ENCODE assay signal across 8 mouse cellular contexts in genomic region chr14:87451645-87452443, GRCm38 (mm10). TPM values are rescaled to one million over a fixed set of nuclear protein-coding genes. Genes with fewer than 3 reads are reported as not detected.
DNase-seq lines count a peak whose midpoint lies in the region; ATAC-seq and TF ChIP-seq lines count a peak whose summit lies in the region.

No protein-coding gene starts in this region.

- no peak for TF ChIP-seq EP300 in heart, postnatal 0 days (IDR thresholded peaks at IDR 0.05; ENCODE audit: low read depth)

- no peak overlapping the region for H3K27ac ChIP-seq in embryonic facial prominence, embryonic 12.5 days
- no peak overlapping the region for H3K27ac ChIP-seq in heart, postnatal 0 days (ENCODE audit: low read depth)
- no peak overlapping the region for H3K27ac ChIP-seq in liver, embryonic 13.5 days
- no peak overlapping the region for H3K27ac ChIP-seq in thymus, adult 2 months (ENCODE audit: control insufficient read depth, insufficient read depth, low read length)

- TF ChIP-seq POLR2A in thymus, adult 2 months (IDR thresholded peaks at IDR 0.05; ENCODE audit: control insufficient read depth, extremely low read depth, insufficient read depth, low read length, poor library complexity): no peak

- H3K4me2 ChIP-seq in embryonic facial prominence, embryonic 12.5 days (replicated peaks): no peak overlapping the region
- H3K4me2 ChIP-seq in heart, postnatal 0 days (ENCODE audit: low read depth, low read length): no peak overlapping the region
- H3K4me2 ChIP-seq in liver, embryonic 13.5 days: no peak overlapping the region

- TF ChIP-seq CTCF in E14TG2a.4 (conservative IDR thresholded peaks at IDR 0.05; ENCODE audit: low read length): peak; percentile 85
- TF ChIP-seq CTCF in heart, postnatal 0 days (IDR thresholded peaks at IDR 0.05; ENCODE audit: low read depth): peak; percentile 96
- TF ChIP-seq CTCF in thymus, adult 2 months (IDR thresholded peaks at IDR 0.05; ENCODE audit: borderline replicate concordance, control insufficient read depth, extremely low read depth, insufficient read depth, low read length, poor library complexity): no peak

- H3K4me3 ChIP-seq in E14TG2a.4 (replicated peaks; ENCODE audit: low read length): no peak overlapping the region
- no peak overlapping the region for H3K4me3 ChIP-seq in embryonic facial prominence, embryonic 12.5 days
- H3K4me3 ChIP-seq in heart, postnatal 0 days (ENCODE audit: low read depth, low read length): no peak overlapping the region
- no peak overlapping the region for H3K4me3 ChIP-seq in liver, embryonic 13.5 days (replicated peaks)
- no peak overlapping the region for H3K4me3 ChIP-seq in thymus, adult 2 months (ENCODE audit: control insufficient read depth, insufficient read depth, low read length)

- no peaks in the 10 kb centered on the region for H3K27me3 ChIP-seq in E14TG2a.4 (ENCODE audit: insufficient read depth, low read length)
- H3K27me3 ChIP-seq in embryonic facial prominence, embryonic 12.5 days: no peaks in the 10 kb centered on the region
- H3K27me3 ChIP-seq in heart, postnatal 0 days (ENCODE audit: control insufficient read depth, insufficient read depth, low read length): no peaks in the 10 kb centered on the region
- no peaks in the 10 kb centered on the region for H3K27me3 ChIP-seq in liver, embryonic 13.5 days
- no peaks in the 10 kb centered on the region for H3K27me3 ChIP-seq in thymus, adult 2 months (ENCODE audit: control insufficient read depth, insufficient read depth, low read length)

- peaks cover 9% of the 10 kb centered on the region for H3K9me3 ChIP-seq in E14TG2a.4 (ENCODE audit: low read length)
- H3K9me3 ChIP-seq in embryonic facial prominence, embryonic 12.5 days: 0 out of 2 replicates have a peak, but pooled peaks cover 3% of the 10 kb centered on the region
- H3K9me3 ChIP-seq in heart, postnatal 0 days (replicated peaks; ENCODE audit: control insufficient read depth, low read length): no peaks in the 10 kb centered on the region; the same call in 1 of the 2 replicates
- H3K9me3 ChIP-seq in liver, embryonic 13.5 days (replicated peaks): no peaks in the 10 kb centered on the region

- H3K4me1 ChIP-seq in E14TG2a.4 (replicated peaks; ENCODE audit: low read depth, low read length): peaks cover 12% of the 10 kb centered on the region
- H3K4me1 ChIP-seq in embryonic facial prominence, embryonic 12.5 days: peaks cover 9% of the 10 kb centered on the region
- peaks cover 4% of the 10 kb centered on the region; the same call in 1 of the 2 replicates for H3K4me1 ChIP-seq in heart, postnatal 0 days (ENCODE audit: control insufficient read depth, insufficient read depth)
- no peaks in the 10 kb centered on the region for H3K4me1 ChIP-seq in liver, embryonic 13.5 days (replicated peaks)
- H3K4me1 ChIP-seq in thymus, adult 2 months (replicated peaks; ENCODE audit: control insufficient read depth, insufficient read depth, low read length): no peaks in the 10 kb centered on the region; the same call in 1 of the 2 replicates

- H3K9ac ChIP-seq in embryonic facial prominence, embryonic 12.5 days: no peak overlapping the region
- H3K9ac ChIP-seq in heart, postnatal 0 days (replicated peaks; ENCODE audit: low read depth, low read length): no peak overlapping the region
- no peak overlapping the region for H3K9ac ChIP-seq in liver, embryonic 13.5 days

- WGBS in embryonic facial prominence, embryonic 12.5 days: 8% methylated on average over 7 of the region's 7 CpGs
- WGBS in heart, postnatal 0 days: 8% methylated on average over 7 of the region's 7 CpGs
- WGBS in liver, embryonic 13.5 days (ENCODE audit: insufficient replicate concordance): 9% methylated on average over 7 of the region's 7 CpGs
- 15% methylated on average over 7 of the region's 7 CpGs for WGBS in thymus, adult 2 months

- peak; percentile 68 for ATAC-seq in embryonic facial prominence, embryonic 12.5 days (ENCODE audit: insufficient number of reproducible peaks, insufficient read depth, low FRiP score, low TSS enrichment)
- ATAC-seq in heart, postnatal 0 days (ENCODE audit: insufficient read depth, low read depth): peak; percentile 60; the same call in 1 of the 2 replicates
- ATAC-seq in liver, embryonic 13.5 days (ENCODE audit: low read depth): peak; percentile 50; the same call in 1 of the 2 replicates

- DNase-seq in adrenal gland, postnatal 25 days: peak; percentile 57
- peak; percentile 55 for DNase-seq in heart, postnatal 0 days (ENCODE audit: low spot score)
- peak; percentile 85 for DNase-seq in kidney, postnatal 10 days
- peak; percentile 42 for DNase-seq in liver, embryonic 13.5 days
- peak; percentile 74 for DNase-seq in neural tube, embryonic 10.5 days (ENCODE audit: extremely low spot score, low spot score)
- DNase-seq in thymus, adult 2 months: peak; percentile 62

- H3K36me3 ChIP-seq in E14TG2a.4 (ENCODE audit: insufficient read depth, low read length): 0 out of 2 replicates have a peak, but pooled peaks cover 4% of the 10 kb centered on the region
- H3K36me3 ChIP-seq in embryonic facial prominence, embryonic 12.5 days: peaks cover 7% of the 10 kb centered on the region; the same call in 1 of the 2 replicates
- H3K36me3 ChIP-seq in heart, postnatal 0 days (replicated peaks; ENCODE audit: control insufficient read depth, insufficient read depth, low read length): 0 out of 2 replicates have a peak, but pooled peaks cover 3% of the 10 kb centered on the region
- peaks cover 5% of the 10 kb centered on the region for H3K36me3 ChIP-seq in liver, embryonic 13.5 days
- H3K36me3 ChIP-seq in thymus, adult 2 months (ENCODE audit: control insufficient read depth, insufficient read depth, low read length): no peaks in the 10 kb centered on the region

RNA-seq across cellular contexts. Expression of gene Tdrd3, which starts 35.4 kb away (rescaled TPM):
- total RNA-seq in adrenal gland, postnatal 25 days (2021): 43.5 and 44.0 TPM in 2 replicates
- 46.1 and 49.5 TPM in 2 replicates for polyA plus RNA-seq in embryonic facial prominence, embryonic 12.5 days (2016; fragmentation: Nextera tagmentation; extraction: Ambion mirVana)
- 13.4 and 22.4 TPM in 2 replicates for total RNA-seq in heart, postnatal 0 days (2014; rRNA removed; ENCODE audit: low replicate concordance)
- polyA plus RNA-seq in heart, postnatal 0 days (2015; fragmentation: Nextera tagmentation; extraction: Ambion mirVana): 13.8 and 14.5 TPM in 2 replicates
- polyA plus RNA-seq in liver, embryonic 13.5 days (2015; fragmentation: Nextera tagmentation; extraction: Ambion mirVana): 7.8 and 10.8 TPM in 2 replicates
- polyA plus RNA-seq in thymus, adult 2 months (2012; rRNA removed): 1.9 and 2.5 TPM in 2 replicates
